Mouse (Mus musculus) adrenal gland, postnatal 36 days (tissue): ENCODE data around the gene Psmd11. TPM values are rescaled to one million over a fixed set of nuclear protein-coding genes. Genes with fewer than 3 reads are reported as not detected.
A peak's percentile ranks its signal among the peaks of the same experiment; 100 is the strongest.
"Not testable (repeated sequence)": the region's sequence is repeated elsewhere in the genome, so short reads cannot be mapped to it uniquely, and the experiment has no call there.

ENCODE experiments used
- DNase-seq, 2 experiments: peaks; one replicate each; pipeline ENCODE4 v3.0.0; 2021; ENCODE audit warnings: mixed read lengths in 1 of 2
- total RNA-seq, 2 experiments: library from RNA; stranded (reverse); gene quantifications; 2 replicates each; pipeline ENCODE4 v1.2.3; 2021

Gene Psmd11
- total RNA-seq, 2 experiments from 2014 or later, result 159 to 167 TPM

DNA sequence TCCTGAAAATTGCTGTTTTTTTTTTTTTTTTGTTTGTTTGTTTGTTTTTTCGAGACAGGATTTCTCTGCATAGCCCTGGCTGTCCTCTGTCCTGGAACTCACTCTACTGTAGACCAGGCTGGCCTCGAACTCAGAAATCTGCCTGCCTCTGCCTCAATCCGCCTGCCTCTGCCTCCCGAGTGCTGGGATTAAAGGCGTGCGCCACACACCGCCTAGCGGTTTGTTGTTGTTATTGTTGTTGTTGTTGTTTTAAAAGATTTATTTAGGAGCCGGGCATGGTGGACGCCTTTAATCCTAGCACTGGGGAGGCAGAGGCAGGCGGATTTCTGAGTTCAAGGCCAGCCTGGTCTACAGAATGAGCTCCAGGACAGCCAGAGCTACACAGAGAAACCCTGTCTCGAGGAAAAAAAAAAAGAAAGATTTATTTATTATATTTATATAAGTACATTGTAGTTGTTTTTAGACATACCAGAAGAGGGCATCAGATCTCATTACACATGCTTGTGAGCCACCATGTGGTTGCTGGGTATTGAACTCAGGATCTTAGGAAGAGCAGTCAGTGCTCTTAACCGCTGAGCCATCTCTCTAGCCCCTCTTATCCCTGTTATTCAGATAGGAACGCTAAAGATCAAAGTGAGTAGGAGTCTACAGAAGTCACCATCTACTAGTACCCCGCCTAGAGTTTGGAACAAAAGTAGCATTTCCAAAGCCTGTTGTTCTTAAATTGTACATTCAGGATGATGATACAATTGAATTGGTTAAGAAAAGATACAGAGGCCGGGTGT lies 2.2 kb upstream of the Psmd11 start:
- DNase-seq, result not testable (repeated sequence)

DNA sequence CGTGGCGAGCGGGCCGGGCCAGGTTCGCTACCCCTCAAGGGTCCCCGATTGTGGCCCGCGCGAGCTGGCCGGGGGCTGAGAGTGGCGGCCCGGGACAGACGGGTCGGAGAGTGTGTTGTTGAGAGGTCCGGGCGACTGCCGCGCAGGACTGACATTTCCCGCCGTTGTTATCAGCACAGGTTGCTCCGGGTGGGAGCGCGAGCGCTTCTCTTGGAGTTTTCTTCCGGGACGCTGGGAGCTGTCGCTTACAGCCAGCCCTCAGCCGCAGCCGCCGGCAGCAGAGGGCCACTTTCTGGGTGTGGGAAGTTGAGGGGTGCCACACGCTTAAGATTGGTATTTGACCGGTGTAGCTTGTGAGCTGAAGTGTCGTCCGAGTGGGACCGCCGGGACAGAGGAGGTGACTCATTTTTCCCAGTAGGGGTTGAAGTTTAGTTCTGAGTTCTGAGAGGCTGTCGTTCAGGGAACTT lies 627 bp downstream of the Psmd11 start:
- peak; percentile 54 to 64 for DNase-seq

DNA sequence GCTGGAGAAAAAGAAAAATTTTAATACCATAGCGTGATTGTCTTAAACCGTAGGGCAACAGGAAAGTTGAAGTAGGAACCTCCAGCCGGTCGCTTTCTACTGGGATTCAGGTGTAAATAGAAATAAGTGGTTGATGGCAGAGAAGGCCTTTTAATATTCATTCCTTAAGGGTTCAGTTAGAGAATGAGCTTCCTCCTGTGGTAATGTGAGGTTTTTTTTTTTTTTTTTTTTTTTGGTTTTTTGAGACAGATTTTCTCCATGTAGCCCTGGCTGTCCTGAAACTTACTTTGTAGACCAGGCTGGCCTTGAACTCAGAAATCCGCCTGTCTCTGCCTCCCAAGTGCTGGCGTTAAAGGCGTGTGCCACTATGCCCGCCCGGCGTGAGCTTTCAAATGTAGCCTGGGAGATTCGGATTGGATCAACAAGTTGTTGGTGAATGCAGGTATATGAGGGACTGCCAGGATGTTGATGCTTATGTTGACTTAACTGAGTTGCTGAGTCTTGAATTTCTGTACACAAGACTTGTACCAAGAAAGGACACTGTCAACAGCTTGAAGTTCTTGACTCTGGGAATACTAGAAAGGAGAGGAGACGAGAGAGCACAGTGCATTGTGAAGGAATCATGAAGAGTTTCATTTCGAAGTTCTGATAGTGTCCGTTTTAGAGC lies 1.2 kb downstream of the Psmd11 start:
- peak in 1 of 2 experiments; percentile 19 for DNase-seq

DNA sequence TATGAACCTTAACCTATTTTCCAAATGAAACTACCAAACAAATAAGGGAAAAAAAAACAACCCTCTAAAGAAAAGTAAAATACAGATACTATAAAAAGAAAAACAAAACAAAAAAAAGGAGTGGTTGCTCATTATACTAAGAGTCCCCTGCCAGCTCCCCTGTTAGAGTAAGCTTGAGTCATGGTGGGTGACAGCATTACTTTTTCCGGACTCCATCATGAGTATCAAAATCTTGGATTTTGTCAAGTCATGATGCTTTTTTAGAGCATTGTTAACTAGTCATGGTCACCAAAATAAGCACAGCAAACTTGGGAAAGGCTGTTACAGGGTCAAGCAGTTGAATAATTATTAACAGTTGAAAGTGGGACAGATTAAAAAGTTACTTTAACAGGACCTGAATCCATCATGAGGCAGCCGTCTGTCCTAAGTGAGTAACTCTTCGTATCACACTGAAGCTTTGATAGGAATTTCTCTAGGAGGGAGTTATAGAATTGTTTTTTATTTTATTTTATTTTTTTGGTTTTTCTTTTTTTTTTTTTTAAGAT lies 2.0 kb downstream of the Psmd11 start:
- no peak for DNase-seq

DNA sequence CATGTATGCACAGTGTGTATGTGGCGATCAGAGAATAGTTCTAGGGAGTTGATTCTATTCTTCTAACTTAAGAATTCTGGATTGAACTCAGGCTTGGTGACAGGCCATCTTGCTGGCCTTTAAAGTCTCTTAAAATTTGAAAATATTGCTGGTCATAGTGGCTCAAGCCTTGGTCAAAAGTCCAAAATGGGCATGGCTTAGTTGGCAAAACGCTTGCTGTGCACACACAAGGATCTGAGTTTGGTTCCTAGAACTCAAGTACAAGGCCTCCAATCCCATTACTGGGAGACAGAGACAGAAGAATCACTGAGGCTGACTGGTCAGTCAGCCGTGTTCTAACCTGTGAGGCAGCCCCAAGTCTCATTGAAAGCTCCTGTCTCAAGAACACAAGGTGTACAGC lies 18.5 kb downstream of the Psmd11 start:
- DNase-seq, result no peak

DNA sequence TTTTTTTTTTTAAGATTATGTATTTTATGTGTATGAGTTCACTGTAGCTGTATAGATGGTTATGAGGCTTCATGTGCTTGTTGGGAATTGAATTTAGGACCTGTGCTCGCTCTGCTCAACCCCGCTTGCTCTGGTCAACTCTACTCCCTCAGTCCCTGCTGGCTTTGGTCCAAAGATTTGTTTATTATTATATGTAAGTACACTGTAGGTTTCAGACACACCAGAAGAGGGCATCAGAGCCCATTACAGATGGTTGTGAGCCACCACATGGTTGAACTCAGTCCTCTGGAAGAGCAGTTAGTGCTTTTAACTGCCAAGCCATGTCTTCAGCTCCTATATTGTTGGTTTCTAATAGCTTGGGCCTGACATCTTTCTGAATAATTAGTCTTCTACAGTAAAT lies 21.4 kb downstream of the Psmd11 start:
- DNase-seq, result no peak

DNA sequence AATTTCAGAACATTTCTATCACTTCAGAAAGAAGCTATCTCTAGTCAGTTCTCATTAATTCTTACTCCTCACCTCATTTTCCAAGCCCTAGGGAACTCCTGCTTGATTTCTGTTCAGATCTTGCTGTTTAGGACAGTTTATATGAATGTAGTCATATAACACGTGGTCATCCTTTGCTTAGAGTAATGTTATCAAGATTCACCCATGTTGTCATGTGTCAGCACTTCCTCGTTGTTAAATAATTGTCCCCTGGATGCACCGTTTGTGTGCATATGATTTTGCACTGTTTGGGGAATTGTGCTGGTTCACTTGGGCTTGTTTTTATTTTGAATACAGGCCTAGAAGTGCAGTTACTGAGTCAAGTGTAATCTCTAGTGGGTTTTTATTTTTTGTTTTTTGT lies 23.8 kb downstream of the Psmd11 start:
- no peak for DNase-seq

DNA sequence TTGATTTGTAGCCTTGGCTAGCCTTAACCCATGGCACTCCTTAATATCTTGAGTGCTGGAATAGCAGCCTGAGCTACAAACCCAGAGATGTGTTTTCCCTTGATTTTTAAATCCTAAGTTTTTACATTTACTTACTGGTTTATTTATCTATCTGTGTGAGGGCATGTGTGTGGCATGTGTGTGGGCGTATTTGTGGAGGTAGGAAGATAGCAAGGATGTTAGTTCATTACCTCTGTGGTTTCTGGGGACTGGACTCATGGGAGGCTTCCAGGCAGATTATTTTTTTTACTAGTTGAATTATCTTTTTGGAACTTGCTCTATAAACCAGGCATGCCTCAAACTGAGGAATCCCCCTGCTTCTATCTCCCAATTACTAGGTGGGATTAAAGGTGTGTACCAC lies 24.8 kb downstream of the Psmd11 start:
- no peak for DNase-seq

DNA sequence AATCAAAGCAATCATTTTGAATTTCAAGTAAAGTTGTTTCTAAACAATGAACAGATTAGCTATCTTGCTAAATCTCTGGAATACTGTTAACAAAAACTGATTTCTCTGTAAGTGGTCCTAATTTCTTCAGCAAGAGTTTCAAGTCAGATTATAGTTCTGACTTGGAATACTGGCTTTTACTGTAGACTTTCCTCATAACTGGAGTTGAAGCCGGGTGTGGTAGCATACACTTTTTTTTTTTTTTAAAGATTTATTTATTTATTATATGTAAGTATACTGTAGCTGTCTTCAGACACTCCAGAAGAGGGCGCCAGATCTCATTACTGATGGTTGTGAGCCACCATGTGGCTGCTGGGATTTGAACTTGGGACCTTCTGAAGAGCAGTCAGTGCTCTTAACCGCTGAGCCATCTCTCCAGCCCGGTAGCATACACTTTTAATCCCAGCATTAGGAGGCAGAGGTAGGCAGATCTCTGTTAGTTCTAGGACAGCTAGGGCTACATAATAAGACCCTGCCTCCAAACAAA lies 35.3 kb downstream of the Psmd11 start:
- DNase-seq, result not testable (repeated sequence)

DNA sequence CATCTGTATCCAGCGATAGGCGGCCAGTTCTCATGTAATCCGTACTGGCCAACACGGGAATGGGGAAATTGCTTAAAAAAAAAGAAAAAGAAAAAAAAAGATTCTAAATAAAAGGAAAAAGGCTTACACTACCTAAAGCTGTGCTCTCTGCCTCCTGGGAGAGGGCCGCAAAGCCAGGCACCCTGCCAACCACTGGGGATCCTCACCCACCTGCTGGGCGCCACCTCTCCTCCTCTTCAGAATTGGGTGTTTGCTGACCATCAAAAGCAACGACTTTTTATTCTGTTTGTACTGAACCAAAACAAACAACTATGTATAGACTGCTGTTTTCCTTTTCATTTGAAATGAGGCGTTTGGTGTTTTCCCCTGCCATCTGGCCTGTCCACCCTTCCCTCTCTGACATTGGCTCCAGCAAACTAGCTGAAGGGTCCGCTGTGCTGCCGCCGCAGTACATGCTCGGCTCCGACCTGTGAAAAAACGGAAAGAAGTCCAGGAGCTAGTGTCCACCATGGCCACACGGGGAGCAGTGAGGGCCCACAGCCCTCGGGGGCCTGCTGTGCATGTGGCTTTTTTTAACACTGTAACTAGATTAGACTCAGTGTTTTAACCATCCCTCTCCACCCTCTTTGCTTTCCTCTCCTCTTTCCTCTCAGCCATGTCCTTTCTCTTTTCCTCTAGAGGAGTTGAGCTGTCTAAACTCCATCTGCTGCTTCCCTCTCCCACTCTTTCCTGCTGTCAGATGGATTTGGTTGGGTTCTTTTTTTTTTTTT lies 43.6 kb downstream of the Psmd11 start:
- DNase-seq, result no peak

DNA sequence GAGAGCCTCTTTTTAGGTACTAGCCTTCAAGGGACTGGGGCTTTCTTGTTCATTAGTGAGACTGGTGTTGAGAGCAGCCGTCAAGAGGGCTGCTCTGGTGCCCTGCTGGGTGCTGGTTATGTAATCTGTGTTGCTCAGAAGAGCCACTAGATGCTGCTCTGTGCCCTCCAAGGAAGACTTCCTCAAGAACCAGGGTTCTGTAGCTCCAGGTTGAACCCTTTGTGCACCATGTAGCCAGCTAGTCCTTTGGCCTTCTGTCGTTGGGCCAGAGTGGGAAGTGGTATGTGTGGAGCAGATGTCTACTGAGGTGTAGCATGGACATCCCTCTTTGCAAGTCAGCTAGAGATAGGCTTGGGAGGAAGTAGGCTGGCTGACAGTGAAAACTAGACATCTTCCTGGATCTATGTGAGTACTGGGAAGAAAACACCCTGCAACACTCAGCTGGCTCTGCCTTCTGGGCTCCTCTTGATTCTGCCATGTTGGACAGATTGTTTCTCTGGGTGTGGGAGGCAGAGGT lies 45.8 kb downstream of the Psmd11 start:
- DNase-seq, result no peak

DNA sequence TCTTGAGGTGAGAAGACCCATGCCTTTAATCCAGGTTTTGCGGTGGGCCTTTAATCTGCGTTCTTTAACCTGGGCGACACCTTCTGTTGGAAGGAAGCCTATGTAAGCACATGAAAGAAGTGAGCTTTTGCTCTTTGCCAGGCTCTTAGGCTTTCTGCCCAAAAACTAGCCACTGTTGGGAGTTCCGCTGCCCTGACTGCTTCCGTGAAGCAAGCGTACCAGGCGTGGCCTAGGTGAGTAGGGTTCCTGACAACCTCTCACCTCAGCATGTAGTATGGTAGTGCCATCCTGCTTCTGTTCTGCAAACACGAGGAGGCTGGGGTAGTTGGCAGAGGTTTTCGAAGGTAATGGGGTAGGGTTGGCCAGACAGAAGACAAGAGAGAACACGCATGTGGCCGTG lies 46.4 kb downstream of the Psmd11 start:
- no peak for DNase-seq

DNA sequence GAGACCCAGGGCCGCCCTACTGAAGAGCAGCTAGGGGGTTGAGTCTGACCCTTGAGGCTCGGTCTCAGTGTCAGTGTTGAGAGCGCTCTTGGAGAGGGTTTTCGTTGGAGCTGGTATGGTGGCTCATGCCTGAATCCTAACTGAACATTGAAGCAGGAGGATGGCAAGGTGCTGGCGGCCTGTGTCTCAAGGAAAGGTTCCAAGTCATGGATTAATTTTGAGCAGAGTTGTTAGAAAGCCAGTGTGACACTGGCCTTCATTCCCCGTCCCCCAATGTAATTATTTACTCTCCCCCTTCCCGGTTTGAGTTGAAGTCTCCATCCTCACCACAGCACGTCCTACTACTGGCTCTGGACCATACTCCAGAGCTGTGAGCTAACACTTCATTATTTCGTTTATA lies 47.1 kb downstream of the Psmd11 start:
- DNase-seq, result no peak

DNA sequence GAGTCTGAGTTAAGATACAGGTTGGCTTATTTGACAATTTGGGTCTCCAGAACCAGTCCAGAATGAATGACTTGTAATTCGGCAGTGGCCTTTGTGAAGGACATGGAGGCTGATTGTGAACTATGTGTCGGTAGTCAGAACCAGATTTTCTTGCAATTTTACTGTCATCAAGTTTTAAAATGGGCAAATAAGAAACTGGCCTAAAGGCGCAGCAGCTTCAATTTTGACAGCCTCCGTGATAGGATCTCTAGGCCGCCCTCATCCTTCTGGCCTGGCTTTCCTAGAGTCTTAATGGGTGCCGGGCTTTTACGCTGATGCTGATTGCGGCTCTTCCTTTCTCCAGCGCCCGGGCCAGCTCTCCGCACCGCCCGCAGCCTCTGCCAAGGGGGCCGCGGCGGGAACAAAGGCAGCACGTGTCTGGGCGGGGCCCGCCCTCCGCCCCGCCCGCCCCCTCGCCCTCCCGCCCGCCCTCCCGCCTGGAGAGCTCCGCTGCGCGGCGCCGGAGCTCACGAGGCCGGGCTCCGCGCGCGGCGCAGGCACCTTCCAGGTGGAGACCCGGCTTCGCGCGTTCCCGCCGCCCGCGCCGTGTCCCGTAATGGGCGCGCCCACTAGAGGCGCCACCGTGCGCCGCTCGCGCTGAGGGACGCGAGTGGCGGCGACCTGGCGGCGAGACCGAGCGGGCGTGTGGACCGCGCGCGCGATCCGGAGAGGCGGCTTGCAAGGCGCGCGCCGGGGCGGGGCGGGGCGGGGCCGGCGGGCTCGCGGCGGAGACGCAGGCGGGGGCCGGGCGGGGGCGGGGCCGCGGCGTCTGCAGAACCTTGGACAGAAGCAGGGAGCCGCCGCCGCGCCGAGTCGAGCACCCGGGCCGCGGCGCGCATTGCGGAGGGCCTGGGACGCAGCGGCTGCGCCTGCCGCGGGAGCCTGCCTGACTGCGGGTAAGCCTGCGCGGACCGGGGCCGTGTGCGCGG lies 48.1 kb downstream of the Psmd11 start, which contains the start of gene Cdk5r1:
Gene Cdk5r1 (plus strand): TSS at position 802 of the 968 bp plus-strand sequence.
- DNase-seq, result peak; percentile 84 to 91

DNA sequence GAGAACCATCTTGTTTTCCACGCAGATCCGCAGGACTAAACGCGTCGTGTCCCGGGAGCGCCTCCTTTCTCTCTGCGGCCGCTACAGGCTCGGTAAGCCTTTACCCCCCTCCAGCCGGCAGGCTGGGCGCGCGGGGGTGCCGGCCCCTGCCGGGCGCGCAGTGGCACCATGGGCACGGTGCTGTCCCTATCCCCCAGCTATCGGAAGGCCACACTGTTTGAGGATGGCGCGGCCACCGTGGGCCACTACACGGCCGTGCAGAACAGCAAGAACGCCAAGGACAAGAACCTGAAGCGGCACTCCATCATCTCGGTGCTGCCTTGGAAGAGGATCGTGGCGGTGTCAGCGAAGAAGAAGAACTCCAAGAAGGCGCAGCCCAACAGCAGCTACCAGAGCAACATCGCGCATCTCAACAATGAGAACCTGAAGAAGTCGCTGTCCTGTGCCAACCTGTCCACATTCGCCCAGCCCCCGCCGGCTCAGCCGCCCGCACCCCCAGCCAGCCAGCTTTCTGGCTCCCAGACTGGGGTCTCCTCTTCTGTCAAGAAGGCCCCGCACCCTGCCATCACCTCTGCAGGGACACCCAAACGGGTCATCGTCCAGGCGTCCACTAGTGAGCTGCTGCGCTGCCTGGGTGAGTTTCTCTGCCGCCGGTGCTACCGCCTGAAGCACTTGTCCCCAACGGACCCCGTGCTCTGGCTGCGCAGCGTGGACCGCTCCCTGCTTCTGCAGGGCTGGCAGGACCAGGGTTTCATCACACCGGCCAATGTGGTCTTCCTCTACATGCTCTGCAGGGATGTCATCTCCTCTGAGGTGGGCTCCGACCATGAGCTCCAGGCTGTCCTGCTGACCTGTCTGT lies 49.2 kb downstream of the Psmd11 start:
- DNase-seq, result peak in 1 of 2 experiments; percentile 39

DNA sequence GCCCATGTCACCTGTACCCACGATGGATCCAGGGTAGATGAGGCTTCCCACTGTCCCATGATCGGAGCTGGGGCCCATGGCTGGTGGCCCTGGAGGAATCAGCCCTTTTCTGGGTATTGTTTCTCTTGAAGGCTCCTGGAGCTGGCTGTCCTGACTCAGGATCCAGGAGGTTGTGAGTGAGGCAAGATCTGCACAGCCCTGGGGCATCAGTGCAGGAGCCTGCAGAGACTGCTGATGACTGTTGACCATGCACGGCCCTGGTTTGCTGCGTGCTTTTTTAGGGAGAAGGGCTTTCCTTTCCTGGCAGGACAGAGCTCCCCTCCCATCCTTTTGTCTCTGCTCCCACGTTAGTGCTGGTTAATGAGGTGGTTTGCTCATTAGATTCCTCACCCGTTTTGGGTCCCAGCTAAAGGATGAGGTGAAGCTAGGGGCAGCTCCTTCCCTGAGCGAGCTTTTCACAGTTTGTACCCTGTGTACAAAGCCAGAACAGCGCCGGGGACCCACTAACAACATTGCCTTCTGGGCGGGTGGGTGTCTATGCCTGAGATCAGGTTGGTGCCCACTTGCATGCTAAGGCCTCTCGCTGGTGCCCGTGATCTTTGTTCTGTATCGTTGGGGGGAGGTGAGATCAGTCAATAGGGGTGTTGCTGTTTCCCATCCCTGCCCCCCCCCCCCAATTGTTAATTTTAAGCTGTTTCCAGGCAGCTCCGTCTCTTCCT lies 50.4 kb downstream of the Psmd11 start:
- DNase-seq, result no peak

DNA sequence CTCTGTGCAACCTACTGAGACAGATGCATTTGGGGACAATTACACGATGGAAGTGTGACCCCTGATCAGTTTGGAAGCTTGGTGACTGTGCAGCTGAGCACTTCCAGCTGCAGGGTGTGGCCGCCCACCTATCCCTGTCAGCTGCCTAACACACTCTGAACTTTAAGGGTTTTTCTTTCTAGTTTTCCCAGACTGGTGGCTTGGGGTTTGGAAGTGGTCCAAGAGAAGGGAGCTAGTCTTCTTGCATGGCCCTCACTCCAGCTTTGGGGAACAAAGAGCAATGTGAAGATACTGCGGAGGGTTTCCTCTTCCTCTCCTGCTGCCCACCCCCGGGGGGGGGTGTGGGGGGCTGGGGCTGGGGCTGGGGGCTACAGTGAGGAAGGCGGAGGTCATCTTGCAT lies 51.0 kb downstream of the Psmd11 start:
- no peak for DNase-seq

DNA sequence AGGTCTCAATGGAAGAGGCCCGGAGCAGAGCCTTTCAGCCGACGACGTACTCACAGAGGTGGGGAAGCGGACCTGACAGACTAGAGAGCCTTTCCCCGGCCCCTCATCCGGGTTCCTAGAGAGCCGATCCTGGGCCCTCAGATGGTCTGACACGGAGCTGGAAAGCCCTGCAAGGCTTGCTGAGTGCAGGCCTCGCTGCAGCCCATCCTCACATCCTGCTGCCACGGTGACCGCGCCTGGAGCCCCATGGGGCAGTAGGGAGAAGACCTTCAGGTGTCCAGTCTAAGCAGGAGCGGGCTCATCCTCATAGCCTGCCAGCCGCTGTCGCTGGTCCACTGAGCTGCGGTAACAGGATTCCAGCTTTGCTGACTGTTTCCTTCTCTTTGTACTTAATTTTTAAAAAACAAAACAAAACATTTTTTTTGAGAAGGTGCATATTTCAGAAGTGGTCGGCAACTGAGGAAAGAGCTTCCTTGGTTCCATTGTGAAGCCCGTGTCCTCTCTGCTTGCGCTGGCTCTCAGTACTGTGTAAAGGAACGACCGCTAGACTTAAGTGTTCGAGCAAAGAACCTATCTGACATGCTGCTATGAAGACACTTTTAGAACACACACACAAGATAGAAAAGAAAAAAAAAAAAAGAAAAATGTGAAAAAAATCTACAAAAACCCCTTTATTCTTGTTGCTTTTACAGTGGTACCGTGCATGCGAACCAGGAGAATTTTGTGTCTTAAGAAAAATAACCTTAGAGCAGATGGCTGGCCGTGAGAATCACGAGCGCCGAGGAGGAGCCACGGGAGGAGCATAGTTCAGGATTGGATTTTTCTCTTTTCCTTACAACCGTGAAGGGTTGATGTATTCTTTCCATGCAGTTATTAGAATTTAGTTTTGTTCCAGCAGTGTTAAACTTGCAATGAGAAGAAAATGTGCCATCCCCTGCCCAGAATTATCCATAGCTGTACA lies 51.8 kb downstream of the Psmd11 start:
- no peak for DNase-seq
